Mouse (Mus musculus): ENCODE results near the gene Ifit2.
"Not testable (repeated sequence)": the region's sequence is repeated elsewhere in the genome, so short reads cannot be mapped to it uniquely, and the experiment has no call there.

The Ifit2 gene

GRCm38 (mm10) chr19:34596811-34597210 is 46.3 kb downstream of the Ifit2 start:
- no peak for DNase-seq (ENCODE audit: low spot score in 2 of 2)

- DNase-seq (ENCODE audit: low spot score in 2 of 2), result peak in 1 of 2 experiments; percentile 46
Measured at GRCm38 (mm10) chr19:34598341-34598740, 47.8 kb downstream of the Ifit2 start.

- not testable (repeated sequence) for DNase-seq (ENCODE audit: low spot score in 2 of 2)
Measured at GRCm38 (mm10) chr19:34599250-34599649, 48.8 kb downstream of the Ifit2 start.

GRCm38 (mm10) chr19:34601888-34602287 is 51.4 kb downstream of the Ifit2 start, which contains the start of gene Ifit1bl1:
Gene Ifit1bl1, minus strand, starts transcription at chr19:34601956.
- not testable (repeated sequence) for DNase-seq (ENCODE audit: low spot score in 2 of 2)

- DNase-seq (ENCODE audit: low spot score in 2 of 2), result no peak
Measured at GRCm38 (mm10) chr19:34605472-34605871, 55.0 kb downstream of the Ifit2 start.

GRCm38 (mm10) chr19:34607237-34608051 is 57.0 kb downstream of the Ifit2 start, which contains the start of gene Ifit3b:
Gene Ifit3b, plus strand, starts transcription at chr19:34607970.
- not testable (repeated sequence) for DNase-seq (ENCODE audit: low spot score in 2 of 2)

GRCm38 (mm10) chr19:34610118-34610517 is 59.6 kb downstream of the Ifit2 start:
- not testable (repeated sequence) for DNase-seq (ENCODE audit: low spot score in 2 of 2)

GRCm38 (mm10) chr19:34612243-34613001 is 61.9 kb downstream of the Ifit2 start:
- not testable (repeated sequence) for DNase-seq (ENCODE audit: low spot score in 2 of 2)

GRCm38 (mm10) chr19:34620871-34621270 is 70.4 kb downstream of the Ifit2 start:
- DNase-seq (ENCODE audit: low spot score in 2 of 2), result no peak

GRCm38 (mm10) chr19:34623781-34624180 is 73.3 kb downstream of the Ifit2 start:
- no peak for DNase-seq (ENCODE audit: low spot score in 2 of 2)

- DNase-seq (ENCODE audit: low spot score in 2 of 2), result no peak
Measured at GRCm38 (mm10) chr19:34624663-34625062, 74.2 kb downstream of the Ifit2 start.

Measured in urinary bladder, adult 18-20 months (tissue).